In genomic region chr8:61288676-61289075, GRCm38 (mm10) we compare ENCODE assay signal across 11 mouse cellular contexts.
A peak's percentile ranks its signal among the peaks of the same experiment; 100 is the strongest.
DNase-seq lines count a peak whose midpoint lies in the region; ATAC-seq and TF ChIP-seq lines count a peak whose summit lies in the region.
"Had no signal": no experiment of that assay in that cellular context is flagged by ENCODE, and none has a peak within 500 bp of the region (broad histone marks: within the 10 kb centered on the region; RNA-seq: fewer than 3 reads in every experiment).

No protein-coding gene starts in this region.

- peak overlapping the region; percentile 62 for H3K27ac ChIP-seq in kidney, postnatal 0 days
- peak overlapping the region; percentile 45 for H3K27ac ChIP-seq in hindbrain, embryonic 16.5 days (ENCODE audit: low read depth, low read length)
- H3K27ac ChIP-seq: liver, embryonic 14.5 days had no signal

- no peak for DNase-seq in frontal cortex, postnatal 36 days (ENCODE audit: low spot score in 2 of 2)
- peak; percentile 73 for DNase-seq in kidney, postnatal 0 days (ENCODE audit: low spot score)
- DNase-seq in kidney, postnatal 10 days, result no peak
- DNase-seq in Muller cell, postnatal 12 days (ENCODE audit: inconsistent ontology term), result peak; percentile 30
- DNase-seq in thymus, adult 18-20 months, result no peak
- no peak for DNase-seq in c-Kit-positive CD71-positive TER-119-positive erythroid progenitor cells, embryonic 14.5 days (ENCODE audit: low spot score)
- DNase-seq: right cerebral cortex, postnatal 25 days had no signal

- peak; percentile 41 for ATAC-seq in frontal cortex, adult (ENCODE audit: low TSS enrichment)
- no peak for ATAC-seq in kidney, postnatal 0 days (replicated peaks; ENCODE audit: low FRiP score, low read depth)
- ATAC-seq in hindbrain, embryonic 16.5 days, result no peak

- H3K9ac ChIP-seq in kidney, postnatal 0 days (ENCODE audit: low read depth, low read length), result no peak overlapping the region
- H3K9ac ChIP-seq in hindbrain, embryonic 16.5 days (ENCODE audit: low read depth, low read length), result no peak overlapping the region
- H3K9ac ChIP-seq: liver, embryonic 14.5 days had no signal

- no peaks in the 10 kb centered on the region for H3K36me3 ChIP-seq in kidney, postnatal 0 days (ENCODE audit: insufficient read depth, low read length)
- H3K36me3 ChIP-seq in hindbrain, embryonic 16.5 days (ENCODE audit: control insufficient read depth, insufficient read depth, low read length), result no peaks in the 10 kb centered on the region

- peaks cover 46% of the 10 kb centered on the region for H3K4me1 ChIP-seq in kidney, postnatal 0 days (replicated peaks; ENCODE audit: insufficient read depth, low read length)
- peaks cover 7% of the 10 kb centered on the region for H3K4me1 ChIP-seq in hindbrain, embryonic 16.5 days (ENCODE audit: control insufficient read depth, insufficient read depth, low read depth, low read length)

- no peaks in the 10 kb centered on the region for H3K9me3 ChIP-seq in kidney, postnatal 0 days (replicated peaks; ENCODE audit: low read length)
- H3K9me3 ChIP-seq in hindbrain, embryonic 16.5 days (ENCODE audit: control insufficient read depth, low read length), result no peaks in the 10 kb centered on the region

- H3K4me2 ChIP-seq in kidney, postnatal 0 days (ENCODE audit: low read length), result peak overlapping the region; percentile 13; the same call in 1 of the 2 replicates
- peak overlapping the region; percentile 6; the same call in 1 of the 2 replicates for H3K4me2 ChIP-seq in hindbrain, embryonic 16.5 days (ENCODE audit: low read length)

- TF ChIP-seq CTCF in kidney, postnatal 0 days (IDR thresholded peaks at IDR 0.05; ENCODE audit: low read depth), result no peak

- no peaks in the 10 kb centered on the region for H3K27me3 ChIP-seq in kidney, postnatal 0 days (ENCODE audit: insufficient read depth, low read length)
- H3K27me3 ChIP-seq in hindbrain, embryonic 16.5 days (replicated peaks; ENCODE audit: control insufficient read depth, insufficient read depth, low read length), result no peaks in the 10 kb centered on the region

- H3K4me3 ChIP-seq in kidney, postnatal 0 days (replicated peaks; ENCODE audit: low read depth, low read length), result no peak overlapping the region
- H3K4me3 ChIP-seq in hindbrain, embryonic 16.5 days (ENCODE audit: low read length), result no peak overlapping the region
- H3K4me3 ChIP-seq: myocyte had no signal

- 21% methylated on average over 7 of the region's 7 CpGs for WGBS in kidney, postnatal 0 days
- WGBS in hindbrain, embryonic 16.5 days, result 46% methylated on average over 7 of the region's 7 CpGs

Comparison
In these comparisons a context has a peak if more than half of its experiments do, and no peak if none do; other contexts are left out.
1. DNase-seq: peak in kidney, postnatal 0 days (single experiment) and Muller cell, postnatal 12 days (single experiment); none in frontal cortex, postnatal 36 days (0 of 2), kidney, postnatal 10 days (single experiment), thymus, adult 18-20 months (0 of 2) and c-Kit-positive CD71-positive TER-119-positive erythroid progenitor cells, embryonic 14.5 days (single experiment).